Mouse (Mus musculus) monocyte, adult 5-6 weeks (primary cell): ENCODE measurements around the gene Gna12. TPM values are rescaled to one million over a fixed set of nuclear protein-coding genes. Genes with fewer than 3 reads are reported as not detected.

Source experiments
- ATAC-seq: fragments of 153-309, 156-312 bp; replicated peaks from 2 replicates; pipeline ENCODE4 v1.8.0; 2017; ENCODE audit warnings: mild to moderate bottlenecking; ENCODE audit not compliant: low TSS enrichment, insufficient number of reproducible peaks, severe bottlenecking, poor library complexity, low FRiP score
- total RNA-seq: library from RNA; stranded (forward); fragments of 200-1000, 200-491, 200-594 nt; gene quantifications from 3 replicates; pipeline ENCODE4 v1.2.3, GENCODE M21; 2017

The Gna12 gene
- total RNA-seq, 1 experiment from 2014 or later, result 10.1 TPM

DNA sequence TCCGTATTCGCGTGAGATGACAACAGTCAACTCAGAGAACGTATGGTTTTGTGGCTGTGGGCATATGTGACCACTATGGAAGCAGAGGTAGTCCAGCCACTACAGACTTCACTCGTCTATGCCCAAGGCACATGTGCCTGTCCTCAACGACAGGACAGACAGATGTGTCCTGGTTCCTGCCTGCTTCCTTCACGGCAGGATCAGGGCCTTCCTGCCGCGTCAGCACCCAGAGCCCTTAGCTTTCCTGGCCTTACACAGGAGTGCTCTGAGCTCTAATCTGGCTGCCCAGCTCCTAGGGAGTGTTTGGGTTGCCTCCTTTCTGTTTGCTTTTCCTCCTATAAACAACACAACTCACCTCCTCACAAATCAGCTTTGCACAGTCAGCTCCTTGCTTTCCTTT, 53.3 kb downstream of the Gna12 start:
- ATAC-seq, result no peak

DNA sequence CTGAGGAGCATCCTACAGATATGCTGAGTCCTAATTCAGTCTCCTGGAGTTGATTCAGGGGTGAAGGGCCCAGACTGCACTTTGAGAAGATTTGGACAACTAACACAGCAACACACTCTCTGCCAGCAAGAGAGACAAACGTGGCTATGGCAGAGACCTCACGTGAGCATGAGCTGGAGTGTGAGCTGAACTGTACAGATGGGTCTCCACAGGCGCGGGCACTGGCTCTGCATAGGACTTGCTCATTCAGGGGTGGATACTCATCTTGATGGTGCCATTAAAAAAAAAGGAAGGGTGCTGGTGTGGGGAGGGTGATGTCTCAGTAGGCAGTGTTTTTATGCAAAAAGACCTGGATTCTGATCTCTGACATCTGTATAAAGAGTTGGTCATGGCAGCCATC, 55.1 kb downstream of the Gna12 start:
- ATAC-seq, result no peak

GRCm38 (mm10) chr5:140772158-140772557, 58.1 kb downstream of the Gna12 start:
- no peak for ATAC-seq

DNA sequence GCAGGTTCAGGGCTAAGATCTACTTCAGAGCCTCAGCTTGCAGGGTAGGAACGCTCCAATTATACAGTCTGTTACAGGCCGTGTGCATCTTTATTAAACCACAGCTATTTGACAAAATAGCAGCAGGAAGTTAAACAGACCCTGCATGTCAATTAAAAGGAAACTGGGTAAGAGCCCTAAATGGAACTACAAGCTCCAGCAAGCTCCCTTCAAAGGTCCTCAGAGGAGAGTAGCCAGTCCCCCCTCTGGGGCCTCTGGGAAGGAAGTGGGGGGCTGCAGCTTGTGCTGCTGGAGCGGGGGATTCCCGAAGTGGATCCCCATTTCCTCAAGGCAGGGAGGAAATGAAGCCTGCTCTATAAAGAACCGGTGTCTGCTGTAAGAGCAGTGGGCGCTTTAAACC, 58.6 kb downstream of the Gna12 start:
- no peak for ATAC-seq

- ATAC-seq, result no peak
Measured at GRCm38 (mm10) chr5:140768333-140768732, 61.9 kb downstream of the Gna12 start.

DNA sequence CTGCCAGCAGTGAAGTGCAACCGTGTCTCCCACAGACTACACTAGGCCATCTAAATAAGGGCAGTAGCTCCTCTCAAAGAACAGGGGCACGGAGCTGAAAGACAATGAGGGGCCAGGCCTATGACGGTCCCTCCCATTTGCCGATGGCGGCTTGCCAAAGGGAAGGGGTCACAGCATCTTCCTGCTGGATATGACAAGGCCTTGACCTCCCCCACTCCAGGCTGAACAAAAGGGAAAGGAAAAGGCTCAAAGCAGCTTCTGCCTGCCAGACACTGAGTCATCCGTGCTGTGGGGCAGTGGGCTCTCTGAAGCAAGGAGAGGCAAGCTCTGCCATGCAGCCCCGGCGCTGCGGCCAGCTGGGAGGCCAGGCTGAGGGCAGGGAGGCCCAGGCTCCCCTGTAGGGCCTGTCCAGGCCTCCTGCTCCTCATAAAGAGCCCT, 62.5 kb downstream of the Gna12 start:
- ATAC-seq, result no peak

- ATAC-seq, result no peak
Measured at GRCm38 (mm10) chr5:140766566-140766965, 63.7 kb downstream of the Gna12 start.

DNA sequence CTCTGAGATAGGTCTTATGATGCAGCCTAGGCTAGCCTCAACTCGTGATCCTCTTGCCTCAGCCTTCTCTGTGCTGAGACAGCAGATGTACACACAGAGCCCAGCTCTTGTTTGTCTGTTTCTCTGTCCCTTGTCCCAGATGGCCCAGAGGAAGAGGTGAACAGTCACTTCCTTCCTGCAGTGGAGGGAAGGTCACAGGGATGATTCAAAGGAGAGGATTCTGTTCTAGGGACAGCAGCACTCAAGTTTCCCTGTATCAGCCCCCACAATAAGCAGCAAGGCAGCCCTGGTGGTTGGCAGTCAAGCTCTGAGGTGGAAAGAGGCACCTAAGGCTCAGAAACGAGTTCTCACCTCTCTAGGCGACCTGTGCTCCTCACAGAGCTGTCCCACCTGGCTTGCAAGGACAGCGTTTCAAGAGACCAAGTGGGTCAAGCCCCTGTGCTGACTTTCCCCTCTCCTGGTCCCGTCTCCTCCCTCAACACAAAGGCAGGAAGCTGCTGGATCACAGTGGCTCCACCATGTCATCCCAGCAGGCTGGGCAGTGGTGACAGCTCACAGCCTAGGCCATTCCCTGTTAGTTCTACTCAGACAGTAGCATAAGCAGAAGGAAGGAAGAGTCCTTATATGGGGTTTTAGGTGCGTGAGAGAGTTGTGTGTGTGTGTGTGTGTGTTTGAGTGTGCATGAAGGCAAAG, 65.2 kb downstream of the Gna12 start:
- ATAC-seq, result no peak

DNA sequence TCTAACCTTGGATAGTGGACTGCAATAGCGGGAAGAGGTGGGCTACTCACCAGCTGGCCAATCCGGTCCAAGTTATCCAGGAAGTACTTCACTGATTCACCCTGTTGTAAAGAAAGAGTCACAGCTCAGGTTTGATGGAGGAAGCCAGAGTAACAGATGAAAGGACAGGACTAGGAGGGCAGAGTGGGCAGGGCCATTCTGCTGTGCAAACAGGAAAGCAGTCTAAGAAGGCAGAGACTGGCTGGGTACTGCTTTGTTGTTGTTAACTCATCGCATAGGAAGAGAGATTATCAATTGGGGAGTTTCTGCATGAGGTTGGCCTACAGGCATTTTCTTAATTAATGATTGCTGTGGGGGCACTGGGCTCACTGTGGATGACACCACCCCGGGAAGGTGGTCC, 67.7 kb downstream of the Gna12 start:
- ATAC-seq, result no peak

DNA sequence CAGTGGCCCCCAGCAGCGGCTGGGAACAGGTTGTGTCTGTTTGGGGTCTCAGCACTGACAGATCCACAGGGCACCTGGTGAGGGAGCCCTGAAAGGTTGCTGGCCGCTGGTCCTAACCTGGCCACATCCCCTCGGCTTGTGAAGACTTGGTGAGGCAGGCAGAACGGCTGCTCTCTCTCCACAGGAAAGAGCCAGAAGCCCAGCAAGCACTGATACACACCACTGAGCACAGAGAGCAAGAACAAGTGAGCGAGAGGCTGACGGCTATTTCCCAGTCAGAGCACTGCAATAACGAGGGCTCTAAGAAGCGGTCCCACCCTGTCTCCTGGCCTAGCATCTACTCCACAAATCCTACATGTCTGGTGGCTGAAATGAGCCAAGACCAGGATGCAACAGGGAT, 71.4 kb downstream of the Gna12 start:
- ATAC-seq, result no peak

DNA sequence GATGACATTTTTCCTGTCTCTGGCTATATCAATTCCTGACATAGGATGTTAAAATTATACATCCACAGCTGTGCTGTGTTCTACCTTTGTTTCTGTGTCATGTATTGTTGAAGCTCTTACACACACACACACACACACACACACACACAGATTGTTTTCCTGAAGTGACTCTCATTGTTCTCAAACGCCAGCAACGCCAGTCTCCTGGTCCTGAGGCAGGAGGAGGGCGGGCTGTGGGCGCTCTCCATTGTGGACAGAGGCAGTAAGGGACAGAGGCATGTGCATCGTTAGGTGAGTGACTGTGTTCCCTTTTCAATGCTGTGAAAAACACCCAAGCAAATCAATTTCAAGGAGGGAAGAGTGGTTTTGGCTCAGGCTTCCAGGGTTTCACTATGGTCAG, 77.0 kb downstream of the Gna12 start:
- ATAC-seq, result no peak

GRCm38 (mm10) chr5:140752639-140753038, 77.6 kb downstream of the Gna12 start:
- ATAC-seq, result no peak

DNA sequence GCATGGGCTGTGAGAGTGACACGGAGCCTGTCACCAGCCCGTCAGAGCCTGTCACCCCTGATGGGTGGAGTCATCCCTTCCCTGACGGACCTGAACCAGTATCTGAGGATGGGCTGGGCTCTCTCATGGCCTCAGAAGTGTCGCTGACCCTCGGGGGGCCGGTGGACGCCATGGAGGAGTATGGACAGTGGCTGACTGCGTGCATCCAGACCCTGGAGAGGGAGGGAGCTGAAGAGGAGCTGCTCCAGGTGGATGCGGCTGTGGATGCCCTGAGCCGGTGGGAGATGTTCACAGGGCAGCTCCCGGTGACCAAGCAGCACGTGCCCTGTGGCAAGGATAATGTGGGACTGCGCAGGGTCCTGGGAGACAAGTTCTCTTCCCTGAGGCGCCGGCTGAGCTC, 78.2 kb downstream of the Gna12 start:
- no peak for ATAC-seq

DNA sequence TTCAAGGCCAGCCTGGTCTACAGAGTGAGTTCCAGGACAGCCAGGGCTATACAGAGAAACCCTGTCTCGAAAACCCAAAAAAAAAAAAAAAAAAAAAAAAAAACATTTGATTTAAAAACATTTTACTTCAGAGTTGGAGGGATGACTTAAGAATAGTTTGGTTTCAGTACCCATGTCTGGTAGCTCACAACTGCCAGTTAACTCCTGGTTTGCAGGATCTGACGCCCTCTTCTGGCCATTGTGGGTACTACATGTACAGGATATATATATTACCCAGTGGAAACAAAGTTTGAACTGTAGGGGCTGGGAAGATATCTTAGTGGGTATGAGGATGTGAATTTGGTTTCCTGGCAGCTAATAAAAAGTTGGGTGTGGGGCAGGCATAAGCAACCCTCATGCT, 79.3 kb downstream of the Gna12 start:
- no peak for ATAC-seq

DNA sequence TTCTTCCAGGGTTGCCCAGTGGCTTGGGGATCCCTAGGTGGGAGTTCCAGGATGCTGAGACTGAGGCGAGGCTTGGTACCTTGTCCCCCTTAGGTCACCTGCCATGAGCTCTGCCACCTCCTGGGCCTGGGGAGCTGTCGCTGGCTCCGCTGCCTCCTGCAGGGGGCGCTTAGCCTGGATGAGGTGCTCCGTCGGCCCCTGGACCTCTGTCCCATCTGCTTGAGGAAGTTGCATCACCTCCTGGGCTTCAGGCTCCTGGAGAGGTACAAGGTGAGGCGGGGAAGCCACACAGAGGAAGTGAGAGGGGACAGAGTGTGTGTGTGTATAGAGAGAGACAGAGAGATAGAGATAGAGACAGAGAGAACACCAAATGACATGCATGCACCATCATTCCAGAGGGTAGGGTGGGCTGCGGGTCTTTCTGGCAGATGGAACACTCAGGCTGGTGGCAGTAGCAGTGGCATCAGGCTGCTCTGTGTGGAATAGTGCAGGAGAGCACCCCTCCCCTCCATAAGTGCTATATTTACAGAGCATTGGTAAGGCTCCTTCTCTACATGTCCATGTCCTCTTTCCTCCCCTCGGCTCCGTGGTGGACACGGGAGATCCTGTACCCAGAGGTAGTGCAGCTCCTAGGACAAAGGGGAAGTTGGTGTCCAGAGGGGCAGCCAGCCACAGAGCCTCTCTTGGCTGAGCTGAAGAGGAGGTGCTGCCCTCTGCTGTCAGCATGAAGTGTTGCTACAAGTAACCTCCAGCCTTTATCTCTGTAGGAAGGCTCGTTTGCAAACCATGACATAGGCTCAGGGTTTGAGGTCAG, 81.0 kb downstream of the Gna12 start:
- peak; percentile 82 for ATAC-seq

GRCm38 (mm10) chr5:140748425-140748824, 81.8 kb downstream of the Gna12 start:
- no peak for ATAC-seq

DNA sequence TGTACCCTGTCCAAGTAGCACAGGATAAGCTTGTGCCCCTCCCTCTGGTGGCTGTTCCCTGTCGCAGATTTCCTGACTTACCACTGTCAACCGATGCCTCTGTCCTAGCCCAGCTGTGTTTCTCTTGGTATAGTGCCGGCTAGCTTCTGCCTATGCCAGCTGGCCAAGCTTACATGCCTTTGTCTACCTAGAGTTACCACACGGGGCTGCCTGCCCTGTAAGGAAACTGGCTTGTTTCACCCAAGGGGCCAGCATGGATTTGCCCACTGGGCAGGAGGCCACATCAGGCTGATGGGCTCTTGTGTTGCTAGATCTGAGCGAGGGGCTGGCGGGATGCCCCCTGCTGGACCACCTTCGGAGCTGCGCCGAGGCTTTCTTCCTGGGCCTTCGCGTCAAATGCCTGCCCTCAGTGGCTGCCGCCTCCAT, 86.5 kb downstream of the Gna12 start:
- ATAC-seq, result no peak

DNA sequence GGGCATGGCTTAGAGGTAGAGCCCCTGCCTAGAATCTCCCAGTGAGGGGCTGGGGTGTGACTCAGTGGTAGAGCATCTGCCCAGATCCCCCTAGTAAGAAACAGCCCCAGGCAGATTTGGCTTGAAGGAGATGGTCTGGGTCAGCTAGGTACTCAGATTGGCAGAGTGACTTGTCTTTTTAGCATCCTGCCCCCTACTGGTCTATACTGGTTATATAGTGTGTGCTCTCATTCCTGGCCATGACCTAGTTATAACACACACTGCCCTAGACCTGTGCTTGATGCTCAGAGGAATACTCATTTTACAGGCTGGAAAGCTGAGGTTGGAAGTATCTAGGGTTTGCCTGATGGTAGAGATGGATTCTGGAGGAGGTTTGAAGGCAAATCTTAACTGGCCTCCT, 88.4 kb downstream of the Gna12 start:
- ATAC-seq, result peak; percentile 58; the same call in 1 of the 2 replicates

DNA sequence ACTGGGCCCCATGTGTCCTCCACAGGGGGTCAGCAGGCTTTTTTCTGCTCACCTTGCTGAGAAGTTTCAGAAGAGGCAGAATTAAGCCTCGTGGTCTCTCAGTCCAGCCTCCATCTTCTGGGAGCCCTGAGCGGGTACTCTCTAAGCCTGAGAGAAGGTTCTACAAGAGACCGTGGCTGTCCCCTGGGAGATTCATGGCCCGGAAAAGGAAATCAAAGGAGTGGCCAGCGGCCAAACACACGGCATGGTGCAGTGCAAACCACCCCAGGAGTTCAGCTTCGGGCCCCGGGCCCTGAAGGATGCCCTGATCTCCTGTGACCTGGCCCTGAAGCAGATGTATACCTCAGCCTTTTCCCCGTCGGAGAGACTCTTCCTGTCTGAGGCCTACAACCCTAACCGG, 89.2 kb downstream of the Gna12 start:
- no peak for ATAC-seq

DNA sequence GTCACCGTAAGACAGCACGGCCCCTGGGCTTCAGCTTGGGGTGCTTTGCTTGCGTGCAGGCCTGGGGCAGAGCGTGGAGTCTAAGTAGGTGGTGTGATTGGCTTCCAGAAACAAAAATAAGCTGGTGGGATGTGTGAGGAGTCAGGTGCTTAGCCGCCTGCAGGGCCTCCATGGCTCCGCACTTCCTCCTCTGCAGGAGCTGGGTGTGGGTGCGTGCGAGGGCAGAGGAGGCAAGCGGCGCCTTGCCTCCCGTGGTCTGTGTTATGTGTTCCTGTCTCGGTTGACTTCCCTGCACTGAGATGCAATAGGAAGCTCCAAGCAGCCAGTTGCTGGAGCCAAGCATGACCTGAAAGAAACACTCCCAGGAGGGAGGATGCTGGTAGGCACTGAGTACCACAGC, 90.4 kb downstream of the Gna12 start:
- ATAC-seq, result peak; percentile 70
